Mouse (Mus musculus) hindbrain, embryonic 16.5 days (tissue): ENCODE results near the gene Gzmf. TPM values are rescaled to one million over a fixed set of nuclear protein-coding genes. Genes with fewer than 3 reads are reported as not detected.
"Not testable (repeated sequence)": the region's sequence is repeated elsewhere in the genome, so short reads cannot be mapped to it uniquely, and the experiment has no call there.

Experiments
- ATAC-seq: fragments of 200-750 bp; cut with Nextera tagmentation; 2 replicates; pipeline ENCODE4 v1.8.0; 2017; ENCODE audit warnings: moderate TSS enrichment, moderate library complexity
- H3K27ac ChIP-seq: fragments of 300-500 bp; sonication (generic); 2 replicates; pipeline ENCODE4 v1.5.1; 2014; ENCODE audit warnings: low read depth, mild to moderate bottlenecking, control low read depth, low read length, moderate library complexity
- H3K27me3 ChIP-seq: fragments of 300-500 bp; sonication (generic); replicated peaks from 2 replicates; pipeline ENCODE4 v1.6.1; 2014; ENCODE audit warnings: low read length; ENCODE audit not compliant: control insufficient read depth, insufficient read depth
- H3K36me3 ChIP-seq: fragments of 300-500 bp; sonication (generic); 2 replicates; pipeline ENCODE4 v1.6.1; 2014; ENCODE audit warnings: mild to moderate bottlenecking, low read length, moderate library complexity, mixed read lengths; ENCODE audit not compliant: control insufficient read depth, insufficient read depth
- H3K4me1 ChIP-seq: fragments of 300-500 bp; sonication (generic); 2 replicates; pipeline ENCODE4 v1.6.1; 2014; ENCODE audit warnings: low read depth, low read length; ENCODE audit not compliant: control insufficient read depth, insufficient read depth
- H3K4me2 ChIP-seq: fragments of 300-500 bp; sonication (generic); 2 replicates; pipeline ENCODE4 v1.6.1; 2014; ENCODE audit warnings: mild to moderate bottlenecking, low read length, control low read depth, moderate library complexity
- H3K4me3 ChIP-seq: fragments of 300-500 bp; sonication (generic); 2 replicates; pipeline ENCODE4 v1.5.1; 2014; ENCODE audit warnings: mild to moderate bottlenecking, low read length, control low read depth, moderate library complexity
- H3K9ac ChIP-seq: fragments of 300-500 bp; sonication (generic); 2 replicates; pipeline ENCODE4 v1.6.1; 2014; ENCODE audit warnings: low read depth, mild to moderate bottlenecking, control low read depth, low read length, moderate library complexity
- H3K9me3 ChIP-seq: fragments of 300-500 bp; sonication (generic); 2 replicates; pipeline ENCODE4 v1.6.1; 2014; ENCODE audit warnings: mild to moderate bottlenecking, low read length, moderate library complexity; ENCODE audit not compliant: control insufficient read depth
- WGBS: fragments of 180-500 bp; shearing (Covaris S2); extraction: QIAGEN DNeasy Blood & Tissue Kit; methylation state at CpG from one replicate; pipeline ENCODE4 v1.1.7; 2014; 5-methylcytosine and 5-hydroxymethylcytosine counted together
- polyA plus RNA-seq: library from polyadenylated mRNA; unstranded; fragments of >200 nt; fragmentation: Nextera tagmentation; extraction: Ambion mirVana; gene quantifications from 2 replicates; pipeline ENCODE4 v1.2.1, GENCODE M21; 2015

Gene Gzmf
- polyA plus RNA-seq, 1 experiment from 2014 or later = not detected

DNA sequence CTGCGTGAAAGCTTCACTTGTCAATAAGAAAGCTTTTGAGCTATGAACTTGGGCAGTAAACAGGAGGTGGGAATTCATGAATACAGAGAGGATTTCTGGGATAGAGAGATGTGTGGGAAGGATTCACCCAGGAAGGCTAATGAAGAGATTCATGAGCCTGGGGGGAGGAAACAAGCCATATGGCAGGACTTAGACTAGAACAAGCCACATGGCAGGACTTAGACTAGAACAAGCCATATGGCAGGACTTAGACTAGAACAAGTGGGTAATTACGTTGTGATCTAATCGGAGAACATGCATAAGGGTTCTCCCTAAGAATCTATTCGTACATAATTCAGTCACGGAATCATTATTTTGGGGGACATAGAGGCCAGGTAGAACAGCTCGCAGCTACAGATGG is 37.8 kb downstream of the Gzmf start:
- no peak overlapping the region for H3K27ac ChIP-seq
- H3K4me3 ChIP-seq = no peak overlapping the region
- no peak for ATAC-seq
- no peak overlapping the region for H3K4me2 ChIP-seq
- no peaks in the 10 kb centered on the region for H3K36me3 ChIP-seq
- 91% methylated on average over 6 of the region's 6 CpGs for WGBS
- no peak overlapping the region for H3K9ac ChIP-seq
- no peaks in the 10 kb centered on the region for H3K9me3 ChIP-seq
- H3K27me3 ChIP-seq = no peaks in the 10 kb centered on the region
- H3K4me1 ChIP-seq = no peaks in the 10 kb centered on the region

DNA sequence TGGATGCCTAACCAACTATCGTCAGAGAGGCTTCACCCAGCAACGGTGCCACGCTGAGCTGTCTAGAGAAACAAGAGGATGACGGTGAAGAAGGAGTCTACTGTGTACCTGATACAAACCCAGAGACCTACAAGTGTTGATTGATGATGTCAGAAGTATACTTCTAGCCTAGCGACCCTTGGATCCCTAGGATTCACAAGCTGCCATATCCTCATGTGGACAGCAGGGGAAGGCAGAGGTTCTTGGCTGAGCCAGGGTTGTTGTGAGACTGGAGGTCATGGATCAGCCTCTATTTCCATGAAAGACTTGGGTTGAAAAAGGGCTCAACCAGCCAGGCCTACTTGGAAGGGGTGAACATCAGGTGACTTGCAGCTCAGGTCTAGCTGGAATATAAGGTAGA is 38.5 kb downstream of the Gzmf start:
- no peaks in the 10 kb centered on the region for H3K9me3 ChIP-seq
- H3K27me3 ChIP-seq = no peaks in the 10 kb centered on the region
- 92% methylated on average over 5 of the region's 5 CpGs for WGBS
- no peak overlapping the region for H3K27ac ChIP-seq
- no peak for ATAC-seq
- H3K9ac ChIP-seq = no peak overlapping the region
- H3K36me3 ChIP-seq = no peaks in the 10 kb centered on the region
- H3K4me1 ChIP-seq = no peaks in the 10 kb centered on the region
- no peak overlapping the region for H3K4me3 ChIP-seq
- H3K4me2 ChIP-seq = no peak overlapping the region

DNA sequence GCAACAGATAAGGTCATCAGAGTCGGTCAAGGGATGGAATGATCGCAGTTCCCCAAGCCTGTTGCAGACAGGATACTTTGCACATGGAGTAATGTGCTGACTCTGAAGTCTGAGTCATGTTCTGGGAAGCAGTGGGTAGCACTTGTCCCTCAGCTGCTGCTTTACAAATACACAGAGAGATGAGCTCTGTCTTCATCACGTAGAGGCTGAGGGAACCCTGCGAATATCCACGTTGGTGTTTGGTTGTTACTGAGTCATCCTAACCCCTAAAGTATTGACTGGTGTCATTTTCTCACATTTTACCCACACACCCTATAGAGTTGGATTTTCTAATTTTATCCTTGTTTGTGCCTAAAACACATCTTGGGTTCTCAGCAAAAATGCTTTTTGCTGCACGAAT is 43.2 kb downstream of the Gzmf start:
- Histone ChIP-seq H3K4me1 (no peaks in the 10 kb centered on the region), H3K27ac (no peak overlapping the region), H3K36me3 (no peaks in the 10 kb centered on the region), H3K4me2 (no peak overlapping the region), H3K27me3 (no peaks in the 10 kb centered on the region), H3K4me3 (no peak overlapping the region), H3K9ac (no peak overlapping the region), H3K9me3 (no peaks in the 10 kb centered on the region)
- WGBS = 88% methylated on average over 6 of the region's 6 CpGs
- no peak for ATAC-seq

- no peak for ATAC-seq
- Histone ChIP-seq H3K4me1 (no peaks in the 10 kb centered on the region), H3K4me2 (no peak overlapping the region), H3K9me3 (no peaks in the 10 kb centered on the region), H3K27ac (no peak overlapping the region), H3K36me3 (no peaks in the 10 kb centered on the region), H3K4me3 (no peak overlapping the region), H3K9ac (no peak overlapping the region), H3K27me3 (no peaks in the 10 kb centered on the region)
- WGBS = 90% methylated on average over 2 of the region's 2 CpGs
These were observed 49.1 kb downstream of the Gzmf start for GRCm38 (mm10) chr14:56162109-56162508.

- ATAC-seq, H3K4me3 ChIP-seq, H3K36me3 ChIP-seq, H3K4me1 ChIP-seq, H3K4me2 ChIP-seq, H3K9ac ChIP-seq, H3K27ac ChIP-seq, H3K9me3 ChIP-seq, H3K27me3 ChIP-seq: not testable (repeated sequence)
- 96% methylated on average over 2 of the region's 2 CpGs for WGBS
These were observed 51.7 kb downstream of the Gzmf start, which contains the start of gene Gzmg for GRCm38 (mm10) chr14:56159479-56159878. Gene Gzmg, minus strand, starts transcription at chr14:56159579.

DNA sequence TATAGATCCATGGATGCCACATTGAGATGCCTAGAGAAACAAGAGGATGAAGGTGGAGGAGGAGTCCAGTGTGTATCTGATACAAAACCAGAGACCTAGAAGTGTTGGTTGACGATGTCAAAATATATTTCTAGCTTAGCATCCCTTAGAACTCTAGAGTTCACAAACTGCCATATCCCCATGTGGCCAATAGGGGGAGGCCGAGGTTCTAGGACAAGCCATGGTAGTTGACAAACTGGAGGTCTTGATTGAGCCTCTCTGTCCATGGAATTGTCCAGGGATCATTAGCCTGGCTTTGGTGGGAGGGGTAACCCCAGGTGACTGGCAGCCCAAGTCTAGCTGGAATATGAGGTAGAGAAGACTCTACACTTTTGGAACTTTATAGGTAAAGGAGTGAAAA is 55.9 kb downstream of the Gzmf start:
- Histone ChIP-seq H3K9ac (no peak overlapping the region), H3K27me3 (no peaks in the 10 kb centered on the region), H3K4me1 (no peaks in the 10 kb centered on the region), H3K4me3 (no peak overlapping the region), H3K9me3 (no peaks in the 10 kb centered on the region), H3K27ac (no peak overlapping the region), H3K4me2 (no peak overlapping the region), H3K36me3 (no peaks in the 10 kb centered on the region)
- WGBS = 73% methylated on average over 2 of the region's 2 CpGs
- no peak for ATAC-seq

Other genes with a start within 250 kb of the Gzmf start
- not detected in 2 replicates for gene Mcpt1, start 193.4 kb downstream of the Gzmf start, polyA plus RNA-seq
- not detected in 2 replicates for gene Mcpt9, start 180.9 kb downstream of the Gzmf start, polyA plus RNA-seq
- gene Mcpt2, start 169.4 kb downstream of the Gzmf start, polyA plus RNA-seq = not detected in 2 replicates
- not detected in 2 replicates for gene Mcpt4, start 149.1 kb downstream of the Gzmf start, polyA plus RNA-seq
- gene Mcpt8, start 126.1 kb downstream of the Gzmf start, polyA plus RNA-seq = not detected in 2 replicates
- gene Ctsg, start 108.8 kb downstream of the Gzmf start, polyA plus RNA-seq = 0.31 TPM in 1 of 2 replicates, not detected in the other
- not detected in 2 replicates for gene Gzme, start 90.8 kb downstream of the Gzmf start, polyA plus RNA-seq
- gene Gzmd, start 78.8 kb downstream of the Gzmf start, polyA plus RNA-seq = not detected in 2 replicates
- not detected in 2 replicates for gene Gzmg, start 51.8 kb downstream of the Gzmf start, polyA plus RNA-seq
- gene Gzmn, start 36.8 kb downstream of the Gzmf start, polyA plus RNA-seq = not detected in 2 replicates
- not detected in 2 replicates for gene Gzmc, start 23.2 kb upstream of the Gzmf start, polyA plus RNA-seq
- gene Gzmb, start 50.8 kb upstream of the Gzmf start, polyA plus RNA-seq = not detected in 2 replicates
- gene Atp12a, start 153.7 kb upstream of the Gzmf start, polyA plus RNA-seq = 0.27 and 0.33 TPM in 2 replicates
- 0.80 and 1.1 TPM in 2 replicates for gene Rnf17, start 191.2 kb upstream of the Gzmf start, polyA plus RNA-seq